In genomic region chr7:28545048-28545890, GRCm38 (mm10) we compare ENCODE assay signal across 9 mouse cellular contexts. TPM values are rescaled to one million over a fixed set of nuclear protein-coding genes. Genes with fewer than 3 reads are reported as not detected.
DNase-seq lines count a peak whose midpoint lies in the region; ATAC-seq lines count a peak whose summit lies in the region.
"Had no signal": no experiment of that assay in that cellular context is flagged by ENCODE, and none has a peak within 500 bp of the region (broad histone marks: within the 10 kb centered on the region; RNA-seq: fewer than 3 reads in every experiment).

No protein-coding gene starts in this region.

- no peak for ATAC-seq in forebrain, embryonic 11.5 days (replicated peaks; ENCODE audit: low FRiP score)
- ATAC-seq in forebrain, embryonic 15.5 days (replicated peaks) = no peak
- ATAC-seq in hindbrain, embryonic 13.5 days (ENCODE audit: low FRiP score) = 0 out of 2 replicates have a peak, but pooled peaks have one; percentile 39
- ATAC-seq in megakaryocyte-erythroid progenitor cell, adult 5-6 weeks (replicated peaks; ENCODE audit: low FRiP score, low TSS enrichment, poor library complexity, severe bottlenecking) = peak; percentile 68

- no peak overlapping the region for H3K4me2 ChIP-seq in forebrain, embryonic 11.5 days (ENCODE audit: low read depth, low read length, severe bottlenecking)
- H3K4me2 ChIP-seq in forebrain, embryonic 15.5 days (replicated peaks) = no peak overlapping the region
- H3K4me2 ChIP-seq in hindbrain, embryonic 13.5 days = no peak overlapping the region

- H3K4me3 ChIP-seq in forebrain, embryonic 11.5 days (ENCODE audit: low read depth, low read length) = no peak overlapping the region
- H3K4me3 ChIP-seq in forebrain, embryonic 15.5 days = no peak overlapping the region
- H3K4me3 ChIP-seq in hindbrain, embryonic 13.5 days = no peak overlapping the region

- H3K9me3 ChIP-seq in forebrain, embryonic 11.5 days (ENCODE audit: control insufficient read depth, low read length) = no peaks in the 10 kb centered on the region
- no peaks in the 10 kb centered on the region for H3K9me3 ChIP-seq in forebrain, embryonic 15.5 days
- no peaks in the 10 kb centered on the region for H3K9me3 ChIP-seq in hindbrain, embryonic 13.5 days
- H3K9me3 ChIP-seq: limb, embryonic 13.5 days had no signal

- H3K27me3 ChIP-seq in forebrain, embryonic 11.5 days (ENCODE audit: control insufficient read depth, insufficient read depth, low read length) = peaks cover 30% of the 10 kb centered on the region
- H3K27me3 ChIP-seq in forebrain, embryonic 15.5 days = peaks cover 35% of the 10 kb centered on the region
- H3K27me3 ChIP-seq in hindbrain, embryonic 13.5 days = peaks cover 55% of the 10 kb centered on the region

- H3K4me1 ChIP-seq in forebrain, embryonic 11.5 days (replicated peaks; ENCODE audit: control insufficient read depth, insufficient read depth, low read length) = peaks cover 4% of the 10 kb centered on the region
- H3K4me1 ChIP-seq in forebrain, embryonic 15.5 days = peaks cover 16% of the 10 kb centered on the region
- H3K4me1 ChIP-seq in hindbrain, embryonic 13.5 days (replicated peaks) = peaks cover 28% of the 10 kb centered on the region

- peak; percentile 57 for DNase-seq in forebrain, embryonic 11.5 days (ENCODE audit: low spot score)
- peak; percentile 17 to 25 for DNase-seq in B cell, adult 2 months
- DNase-seq in left cerebral cortex, postnatal 25 days (ENCODE audit: low spot score in 2 of 2) = no peak
- DNase-seq in heart, adult 18-20 months = no peak
- DNase-seq in ovary, postnatal 10 days (ENCODE audit: low spot score) = no peak

- WGBS in forebrain, embryonic 11.5 days = 22% methylated on average over 14 of the region's 14 CpGs
- WGBS in forebrain, embryonic 15.5 days = 26% methylated on average over 14 of the region's 14 CpGs
- WGBS in hindbrain, embryonic 13.5 days = 24% methylated on average over 14 of the region's 14 CpGs

- H3K9ac ChIP-seq in forebrain, embryonic 11.5 days (ENCODE audit: low read length) = no peak overlapping the region
- no peak overlapping the region for H3K9ac ChIP-seq in forebrain, embryonic 15.5 days (replicated peaks)
- H3K9ac ChIP-seq in hindbrain, embryonic 13.5 days = no peak overlapping the region
- H3K9ac ChIP-seq: limb, embryonic 13.5 days had no signal

- no peaks in the 10 kb centered on the region for H3K36me3 ChIP-seq in forebrain, embryonic 11.5 days (ENCODE audit: control insufficient read depth, insufficient read depth, low read length)
- H3K36me3 ChIP-seq in forebrain, embryonic 15.5 days = no peaks in the 10 kb centered on the region
- no peaks in the 10 kb centered on the region for H3K36me3 ChIP-seq in hindbrain, embryonic 13.5 days
- H3K36me3 ChIP-seq: limb, embryonic 13.5 days had no signal

- intact Hi-C loops in left cerebral cortex, postnatal 25 days (cut with DNase I) = no loop called here

- H3K27ac ChIP-seq in forebrain, embryonic 11.5 days (ENCODE audit: low read depth, low read length) = no peak overlapping the region
- no peak overlapping the region for H3K27ac ChIP-seq in forebrain, embryonic 15.5 days (replicated peaks)
- H3K27ac ChIP-seq in hindbrain, embryonic 13.5 days = no peak overlapping the region
- H3K27ac ChIP-seq: limb, embryonic 13.5 days had no signal

RNA-seq across cellular contexts. Expression of gene Nccrp1, which starts 1.8 kb away (rescaled TPM):
- polyA plus RNA-seq in forebrain, embryonic 11.5 days (2014; fragmentation: Nextera tagmentation; extraction: Ambion mirVana) = not detected in 2 replicates
- not detected in 2 replicates for polyA plus RNA-seq in forebrain, embryonic 15.5 days (2015; fragmentation: Nextera tagmentation; extraction: Ambion mirVana)
- polyA plus RNA-seq in hindbrain, embryonic 13.5 days (2015; fragmentation: Nextera tagmentation; extraction: Ambion mirVana) = 0.13 TPM in 1 of 2 replicates, not detected in the other
- total RNA-seq in megakaryocyte-erythroid progenitor cell, adult 5-6 weeks (2014; fragmentation: Nextera tagmentation) = 2.1 TPM in 1 of 2 replicates, not detected in the other
- not detected in 2 replicates for total RNA-seq in megakaryocyte-erythroid progenitor cell, adult 5-6 weeks (2017)
- total RNA-seq in left cerebral cortex, postnatal 25 days (2021) = under 1 TPM; 0.46 to 0.50 TPM
- not detected for total RNA-seq in heart, adult 18-20 months (2021)
- polyA plus RNA-seq: limb, embryonic 13.5 days had no signal

RNA-seq across cellular contexts. Expression of gene Sycn, which starts 4.6 kb away (rescaled TPM):
- not detected in 2 replicates for polyA plus RNA-seq in forebrain, embryonic 11.5 days (2014; fragmentation: Nextera tagmentation; extraction: Ambion mirVana)
- not detected in 2 replicates for polyA plus RNA-seq in forebrain, embryonic 15.5 days (2015; fragmentation: Nextera tagmentation; extraction: Ambion mirVana)
- not detected in 2 replicates for polyA plus RNA-seq in hindbrain, embryonic 13.5 days (2015; fragmentation: Nextera tagmentation; extraction: Ambion mirVana)
- not detected in 2 replicates for total RNA-seq in megakaryocyte-erythroid progenitor cell, adult 5-6 weeks (2014; fragmentation: Nextera tagmentation)
- not detected in 2 replicates for total RNA-seq in megakaryocyte-erythroid progenitor cell, adult 5-6 weeks (2017)
- total RNA-seq in left cerebral cortex, postnatal 25 days (2021) = not detected
- total RNA-seq in heart, adult 18-20 months (2021) = not detected
- polyA plus RNA-seq: limb, embryonic 13.5 days had no signal

RNA-seq across cellular contexts. Expression of gene Ifnl3, which starts 22.6 kb away (rescaled TPM):
- not detected in 2 replicates for polyA plus RNA-seq in forebrain, embryonic 11.5 days (2014; fragmentation: Nextera tagmentation; extraction: Ambion mirVana)
- polyA plus RNA-seq in forebrain, embryonic 15.5 days (2015; fragmentation: Nextera tagmentation; extraction: Ambion mirVana) = not detected in 2 replicates
- not detected in 2 replicates for polyA plus RNA-seq in hindbrain, embryonic 13.5 days (2015; fragmentation: Nextera tagmentation; extraction: Ambion mirVana)
- total RNA-seq in megakaryocyte-erythroid progenitor cell, adult 5-6 weeks (2014; fragmentation: Nextera tagmentation) = not detected in 2 replicates
- not detected in 2 replicates for total RNA-seq in megakaryocyte-erythroid progenitor cell, adult 5-6 weeks (2017)
- total RNA-seq in left cerebral cortex, postnatal 25 days (2021) = not detected
- total RNA-seq in heart, adult 18-20 months (2021) = not detected
- polyA plus RNA-seq: limb, embryonic 13.5 days had no signal

RNA-seq across cellular contexts. Expression of gene Ifnl2, which starts 35.0 kb away (rescaled TPM):
- polyA plus RNA-seq in forebrain, embryonic 11.5 days (2014; fragmentation: Nextera tagmentation; extraction: Ambion mirVana) = not detected in 2 replicates
- polyA plus RNA-seq in forebrain, embryonic 15.5 days (2015; fragmentation: Nextera tagmentation; extraction: Ambion mirVana) = not detected in 2 replicates
- polyA plus RNA-seq in hindbrain, embryonic 13.5 days (2015; fragmentation: Nextera tagmentation; extraction: Ambion mirVana) = not detected in 2 replicates
- total RNA-seq in megakaryocyte-erythroid progenitor cell, adult 5-6 weeks (2014; fragmentation: Nextera tagmentation) = not detected in 2 replicates
- not detected in 2 replicates for total RNA-seq in megakaryocyte-erythroid progenitor cell, adult 5-6 weeks (2017)
- not detected for total RNA-seq in left cerebral cortex, postnatal 25 days (2021)
- not detected for total RNA-seq in heart, adult 18-20 months (2021)
- polyA plus RNA-seq: limb, embryonic 13.5 days had no signal

RNA-seq across cellular contexts. Expression of gene Samd4b, which starts 52.7 kb away (rescaled TPM):
- polyA plus RNA-seq in forebrain, embryonic 11.5 days (2014; fragmentation: Nextera tagmentation; extraction: Ambion mirVana) = 40.7 and 41.1 TPM in 2 replicates
- polyA plus RNA-seq in forebrain, embryonic 15.5 days (2015; fragmentation: Nextera tagmentation; extraction: Ambion mirVana) = 24.3 and 25.7 TPM in 2 replicates
- polyA plus RNA-seq in hindbrain, embryonic 13.5 days (2015; fragmentation: Nextera tagmentation; extraction: Ambion mirVana) = 20.7 and 21.6 TPM in 2 replicates
- total RNA-seq in megakaryocyte-erythroid progenitor cell, adult 5-6 weeks (2014; fragmentation: Nextera tagmentation) = 20.3 and 26.2 TPM in 2 replicates
- 3.4 and 7.2 TPM in 2 replicates for total RNA-seq in megakaryocyte-erythroid progenitor cell, adult 5-6 weeks (2017)
- 10 to 100 TPM; 65.2 to 68.7 TPM for total RNA-seq in left cerebral cortex, postnatal 25 days (2021)
- 10 to 100 TPM; 19.6 to 22.1 TPM for total RNA-seq in heart, adult 18-20 months (2021)

Comparison
In these comparisons a context has a peak if more than half of its experiments do, and no peak if none do; other contexts are left out.
1. ATAC-seq: peak in hindbrain, embryonic 13.5 days (single experiment) and megakaryocyte-erythroid progenitor cell, adult 5-6 weeks (single experiment); none in forebrain, embryonic 11.5 days (single experiment) and forebrain, embryonic 15.5 days (single experiment).
2. DNase-seq: peak in forebrain, embryonic 11.5 days (single experiment) and B cell, adult 2 months (2 of 2); none in left cerebral cortex, postnatal 25 days (0 of 2), heart, adult 18-20 months (0 of 2) and ovary, postnatal 10 days (single experiment).